Mouse (Mus musculus): ENCODE data around the gene Cypt3. TPM values are rescaled to one million over a fixed set of nuclear protein-coding genes. Genes with fewer than 3 reads are reported as not detected.

Gene Cypt3
- not detected for total RNA-seq (2023)

GRCm38 (mm10) chrX:153558293-153558692 is at the start of gene Cypt3:
Gene Cypt3, plus strand, starts transcription at chrX:153558593.

Other genes starting within 250 kb of the Cypt3 start
- 46.7 TPM for gene Ubqln2, start 60.4 kb upstream of the Cypt3 start, total RNA-seq (2023)
- gene Kctd12b, start 137.8 kb downstream of the Cypt3 start, total RNA-seq (2023) = 4.5 TPM
- 15.7 TPM for gene Nbdy, start 165.0 kb downstream of the Cypt3 start, total RNA-seq (2023)

Data from CD4-positive naive resting alpha-beta T cell, adult 76 days (primary cell).